Mouse (Mus musculus): ENCODE measurements around the gene Lmo3.

GRCm38 (mm10) chr6:138581734-138582505 is at the start of gene Lmo3:
- no peak for TF ChIP-seq CTCF (IDR thresholded peaks at IDR 0.05; ENCODE audit: control insufficient read depth, insufficient read depth, insufficient replicate concordance, low read depth, low read length)
- no peak for TF ChIP-seq POLR2A (IDR thresholded peaks at IDR 0.05; ENCODE audit: control insufficient read depth, low read depth, low read length)

Measured in testis, adult 2 months (tissue).